Mouse (Mus musculus): Measurements from ENCODE around the gene Raver1. TPM values are rescaled to one million over a fixed set of nuclear protein-coding genes. Genes with fewer than 3 reads are reported as not detected.
"Not testable (repeated sequence)": the region's sequence is repeated elsewhere in the genome, so short reads cannot be mapped to it uniquely, and the experiment has no call there.

Raver1 gene
- polyA plus RNA-seq, 1 experiment from 2014 or later, result 103 TPM

DNA sequence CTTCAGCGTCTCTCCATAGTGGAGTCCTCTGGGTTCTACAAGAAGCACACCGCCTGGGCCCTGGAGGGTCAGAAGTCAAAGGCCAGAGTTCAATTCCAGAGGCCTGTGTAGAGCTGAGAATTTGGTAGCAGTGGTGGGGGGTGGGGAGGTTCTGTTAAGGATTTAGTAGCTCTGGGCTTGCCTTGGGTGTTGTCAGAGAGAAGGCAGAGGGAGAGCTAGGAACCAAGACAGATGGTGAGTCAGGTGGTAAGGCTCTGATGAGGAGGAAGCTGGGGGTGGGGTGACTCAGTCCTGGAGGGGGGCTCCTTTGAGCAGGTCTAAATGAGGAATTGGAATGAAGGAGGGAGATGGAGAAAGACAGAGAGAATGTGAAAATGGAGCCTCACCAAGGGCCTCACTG lies 28.9 kb downstream of the Raver1 start:
- Histone ChIP-seq H3K27ac (no peak overlapping the region), H3K27me3 (ENCODE audit: insufficient read depth, poor library complexity, severe bottlenecking) (no peaks in the 10 kb centered on the region), H3K4me3 (no peak overlapping the region), H3K4me1 (replicated peaks) (no peaks in the 10 kb centered on the region), H3K9me3 (no peaks in the 10 kb centered on the region), H3K36me3 (peaks cover 53% of the 10 kb centered on the region)
- DNase-seq (ENCODE audit: low spot score), result no peak
- 82% methylated on average over 2 of the region's 2 CpGs for WGBS

DNA sequence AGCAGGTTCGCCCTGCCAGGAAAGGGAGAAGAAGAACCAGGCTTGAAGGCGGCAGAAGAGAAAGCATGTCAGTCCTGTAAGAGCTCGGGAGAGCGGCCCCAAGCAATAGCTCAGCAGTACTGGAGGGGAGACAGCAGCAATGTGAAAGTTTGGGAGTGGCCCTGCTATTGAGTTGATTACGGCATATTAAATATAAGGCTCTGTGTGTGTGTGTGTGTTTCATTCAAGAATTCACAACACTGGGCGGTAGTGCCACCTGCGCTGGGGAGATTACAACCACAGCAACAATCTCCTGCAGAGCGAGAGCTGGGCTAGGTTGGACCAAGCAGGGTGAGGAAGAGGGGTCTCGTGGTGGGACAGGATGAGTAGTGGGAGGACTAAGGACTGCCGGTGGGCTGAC lies 40.2 kb downstream of the Raver1 start:
- 73% methylated on average over 10 of the region's 10 CpGs for WGBS
- no peaks in the 10 kb centered on the region for H3K9me3 ChIP-seq
- no peak for DNase-seq (ENCODE audit: low spot score)
- 0 out of 2 replicates have a peak, but pooled peaks cover 10% of the 10 kb centered on the region for H3K27me3 ChIP-seq (ENCODE audit: insufficient read depth, poor library complexity, severe bottlenecking)
- H3K4me3 ChIP-seq, result no peak overlapping the region
- no peaks in the 10 kb centered on the region for H3K4me1 ChIP-seq (replicated peaks)
- H3K27ac ChIP-seq, result no peak overlapping the region
- no peaks in the 10 kb centered on the region for H3K36me3 ChIP-seq

DNA sequence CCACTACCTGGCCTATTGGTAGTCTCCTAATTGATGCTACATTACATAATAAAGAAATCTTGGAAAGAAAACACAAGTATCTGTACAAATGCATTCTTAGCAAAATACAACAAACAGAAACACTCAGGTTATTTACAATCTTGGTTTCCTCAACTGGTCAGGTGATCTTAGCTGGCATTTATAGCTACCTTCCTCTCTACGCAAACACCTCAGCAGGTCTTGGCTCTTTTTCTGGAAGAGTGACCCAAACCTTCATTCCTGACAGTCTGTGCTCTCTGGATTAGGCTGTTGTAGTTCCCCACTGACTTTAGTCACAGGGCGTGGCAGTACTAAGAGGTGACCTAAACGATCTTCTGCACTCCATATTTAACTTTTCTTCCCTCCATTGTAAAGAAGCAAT lies 46.6 kb downstream of the Raver1 start:
- Histone ChIP-seq H3K4me1 (replicated peaks) (peaks cover 6% of the 10 kb centered on the region), H3K9me3 (no peaks in the 10 kb centered on the region), H3K27ac (no peak overlapping the region), H3K4me3 (no peak overlapping the region), H3K27me3 (ENCODE audit: insufficient read depth, poor library complexity, severe bottlenecking) (peaks cover 16% of the 10 kb centered on the region), H3K36me3 (no peaks in the 10 kb centered on the region)
- no peak for DNase-seq (ENCODE audit: low spot score)
- 81% methylated on average over 3 of the region's 3 CpGs for WGBS

DNA sequence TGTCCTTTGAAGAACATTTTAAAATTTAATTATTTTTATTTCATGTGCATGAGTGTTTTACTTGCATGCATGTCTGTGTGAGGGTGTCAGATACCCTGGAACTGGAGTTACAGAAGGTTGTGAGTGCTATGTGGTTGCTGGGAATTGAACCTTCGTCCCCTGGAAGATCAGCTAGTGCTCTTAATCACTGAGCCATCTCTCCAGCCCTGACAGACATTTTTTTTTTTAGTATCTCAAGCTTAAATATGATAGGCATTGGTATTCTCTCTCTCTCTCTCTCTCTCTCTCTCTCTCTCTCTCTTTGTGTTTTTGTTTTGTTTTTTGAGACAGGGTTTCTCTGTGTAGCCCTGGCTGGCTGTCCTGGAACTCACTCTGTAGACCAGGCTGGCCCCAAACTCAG lies 47.0 kb downstream of the Raver1 start:
- not testable (repeated sequence) for H3K4me3 ChIP-seq; H3K4me1 ChIP-seq (replicated peaks); H3K9me3 ChIP-seq; H3K27ac ChIP-seq; H3K36me3 ChIP-seq; DNase-seq (ENCODE audit: low spot score)
- H3K27me3 ChIP-seq (ENCODE audit: insufficient read depth, poor library complexity, severe bottlenecking), result peaks cover 20% of the 10 kb centered on the region
- 70% methylated on average over 1 of the region's 1 CpGs for WGBS

DNA sequence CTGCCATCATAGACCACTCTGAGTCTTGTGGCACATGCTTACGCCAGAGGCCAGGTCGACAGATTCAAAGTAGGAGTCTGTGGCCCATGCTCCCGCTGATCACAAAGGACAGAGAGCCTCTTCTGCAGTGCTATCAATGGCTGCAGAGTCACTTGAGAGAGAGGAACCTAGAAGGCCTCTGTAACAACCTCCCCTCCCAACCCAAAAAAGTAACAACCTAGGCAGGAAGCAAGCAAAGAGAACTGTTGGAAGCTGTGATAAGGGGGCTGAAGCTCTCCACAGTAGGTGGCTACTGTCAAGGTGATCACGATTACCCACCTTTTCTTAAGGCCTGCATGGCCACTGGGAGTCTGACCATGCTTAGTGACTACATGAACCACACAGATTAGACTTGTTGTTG lies 48.2 kb downstream of the Raver1 start:
- WGBS, result 91% methylated on average over 4 of the region's 4 CpGs
- peaks cover 3% of the 10 kb centered on the region; the same call in 1 of the 2 replicates for H3K9me3 ChIP-seq
- H3K4me1 ChIP-seq (replicated peaks), result peaks cover 8% of the 10 kb centered on the region
- no peak overlapping the region for H3K27ac ChIP-seq
- H3K27me3 ChIP-seq (ENCODE audit: insufficient read depth, poor library complexity, severe bottlenecking), result peaks cover 32% of the 10 kb centered on the region
- no peaks in the 10 kb centered on the region for H3K36me3 ChIP-seq
- DNase-seq (ENCODE audit: low spot score), result no peak
- H3K4me3 ChIP-seq, result no peak overlapping the region

DNA sequence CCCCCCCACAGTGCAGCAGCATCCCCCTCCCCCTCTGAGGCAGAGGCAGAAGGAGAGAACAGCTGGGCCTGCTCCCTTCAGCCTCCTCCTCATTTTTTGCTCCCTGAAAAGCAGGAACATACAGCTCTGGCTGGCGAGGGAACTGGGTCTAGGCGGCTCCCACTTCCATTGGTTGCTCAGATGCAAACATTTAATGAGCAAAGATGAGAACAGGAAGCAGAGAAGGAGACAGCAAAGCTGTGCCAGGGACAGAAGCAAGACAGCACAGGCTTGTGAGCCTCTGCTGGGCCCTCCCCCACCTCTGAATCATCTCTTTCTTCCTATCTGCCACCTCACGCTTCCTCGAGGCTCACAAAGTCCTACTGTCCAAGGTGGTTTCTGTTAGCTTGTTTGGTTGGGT lies 50.5 kb downstream of the Raver1 start:
- no peak overlapping the region for H3K4me3 ChIP-seq
- H3K36me3 ChIP-seq, result no peaks in the 10 kb centered on the region
- peaks cover 29% of the 10 kb centered on the region for H3K4me1 ChIP-seq (replicated peaks)
- no peak for DNase-seq (ENCODE audit: low spot score)
- H3K27ac ChIP-seq, result no peak overlapping the region
- H3K9me3 ChIP-seq, result peaks cover 3% of the 10 kb centered on the region; the same call in 1 of the 2 replicates
- 51% methylated on average over 4 of the region's 4 CpGs for WGBS
- H3K27me3 ChIP-seq (ENCODE audit: insufficient read depth, poor library complexity, severe bottlenecking), result peaks cover 55% of the 10 kb centered on the region

DNA sequence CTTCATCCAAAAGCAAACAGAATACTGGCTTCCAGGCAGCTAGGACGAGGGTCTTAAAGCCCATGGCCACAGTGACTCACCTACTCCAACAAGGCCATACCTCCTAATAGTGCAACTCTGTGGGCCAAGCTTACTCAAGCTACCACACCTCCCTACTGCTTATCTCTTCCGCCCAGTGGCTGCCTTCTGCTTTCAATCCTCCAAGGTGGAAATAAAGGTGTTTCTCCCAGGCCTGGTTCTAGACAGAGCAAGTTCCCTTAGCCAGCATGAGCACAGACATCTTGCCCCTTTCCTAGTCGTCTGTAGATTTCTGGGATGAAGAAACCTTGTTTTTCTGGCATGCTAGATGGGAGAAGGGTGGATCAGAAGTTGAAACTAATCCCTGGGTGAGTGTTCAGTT lies 52.0 kb downstream of the Raver1 start:
- no peaks in the 10 kb centered on the region for H3K36me3 ChIP-seq
- H3K4me3 ChIP-seq, result no peak overlapping the region
- peaks cover 3% of the 10 kb centered on the region; the same call in 1 of the 2 replicates for H3K9me3 ChIP-seq
- H3K4me1 ChIP-seq (replicated peaks), result peaks cover 43% of the 10 kb centered on the region
- no peak for DNase-seq (ENCODE audit: low spot score)
- peaks cover 70% of the 10 kb centered on the region for H3K27me3 ChIP-seq (ENCODE audit: insufficient read depth, poor library complexity, severe bottlenecking)
- H3K27ac ChIP-seq, result no peak overlapping the region
- WGBS, result 72% methylated on average over 3 of the region's 3 CpGs

DNA sequence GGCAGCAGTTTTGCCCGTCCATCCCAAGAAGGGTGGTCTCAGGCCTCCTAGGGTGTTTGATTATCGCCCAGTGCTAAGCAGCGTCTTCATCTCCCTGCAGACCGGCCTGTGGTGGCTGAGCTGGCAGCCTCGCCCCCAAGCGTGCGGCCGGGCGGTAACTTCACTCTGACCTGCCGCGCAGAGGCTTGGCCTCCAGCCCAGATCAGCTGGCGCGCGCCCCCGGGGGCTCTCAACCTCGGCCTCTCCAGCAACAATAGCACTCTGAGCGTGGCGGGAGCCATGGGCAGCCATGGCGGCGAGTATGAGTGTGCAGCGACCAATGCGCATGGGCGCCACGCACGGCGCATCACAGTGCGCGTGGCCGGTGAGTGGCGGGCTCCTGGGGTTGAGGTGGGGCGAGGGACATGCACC lies 54.3 kb downstream of the Raver1 start:
- Histone ChIP-seq H3K27ac (peak overlapping the region; percentile 71), H3K36me3 (no peaks in the 10 kb centered on the region), H3K27me3 (ENCODE audit: insufficient read depth, poor library complexity, severe bottlenecking) (peaks cover 93% of the 10 kb centered on the region), H3K4me1 (replicated peaks) (peaks cover 60% of the 10 kb centered on the region), H3K9me3 (peaks cover 3% of the 10 kb centered on the region; the same call in 1 of the 2 replicates), H3K4me3 (peak overlapping the region; percentile 50)
- DNase-seq (ENCODE audit: low spot score), result peak; percentile 50
- WGBS, result 1% methylated on average over 31 of the region's 31 CpGs

DNA sequence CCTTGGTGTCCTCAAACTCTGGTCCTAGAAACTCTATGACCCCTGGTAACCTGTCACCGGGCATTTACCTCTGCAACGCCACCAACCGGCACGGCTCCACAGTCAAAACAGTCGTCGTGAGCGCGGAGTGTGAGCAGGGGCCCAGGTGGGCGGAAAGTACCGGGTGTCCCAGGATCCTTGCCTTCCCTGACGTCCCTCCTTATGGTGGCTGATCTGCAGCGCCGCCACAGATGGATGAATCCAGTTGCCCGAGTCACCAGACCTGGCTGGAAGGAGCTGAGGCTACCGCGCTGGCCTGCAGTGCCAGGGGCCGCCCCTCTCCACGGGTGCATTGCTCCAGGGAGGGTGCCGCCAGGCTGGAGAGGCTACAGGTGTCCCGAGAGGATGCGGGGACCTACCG lies 55.1 kb downstream of the Raver1 start:
- peaks cover 100% of the 10 kb centered on the region for H3K27me3 ChIP-seq (ENCODE audit: insufficient read depth, poor library complexity, severe bottlenecking)
- peak; percentile 16 for DNase-seq (ENCODE audit: low spot score)
- WGBS, result 3% methylated on average over 22 of the region's 22 CpGs
- peaks cover 3% of the 10 kb centered on the region; the same call in 1 of the 2 replicates for H3K9me3 ChIP-seq
- no peaks in the 10 kb centered on the region for H3K36me3 ChIP-seq
- H3K4me1 ChIP-seq (replicated peaks), result peaks cover 68% of the 10 kb centered on the region
- H3K27ac ChIP-seq, result no peak overlapping the region
- H3K4me3 ChIP-seq, result peak overlapping the region; percentile 50

DNA sequence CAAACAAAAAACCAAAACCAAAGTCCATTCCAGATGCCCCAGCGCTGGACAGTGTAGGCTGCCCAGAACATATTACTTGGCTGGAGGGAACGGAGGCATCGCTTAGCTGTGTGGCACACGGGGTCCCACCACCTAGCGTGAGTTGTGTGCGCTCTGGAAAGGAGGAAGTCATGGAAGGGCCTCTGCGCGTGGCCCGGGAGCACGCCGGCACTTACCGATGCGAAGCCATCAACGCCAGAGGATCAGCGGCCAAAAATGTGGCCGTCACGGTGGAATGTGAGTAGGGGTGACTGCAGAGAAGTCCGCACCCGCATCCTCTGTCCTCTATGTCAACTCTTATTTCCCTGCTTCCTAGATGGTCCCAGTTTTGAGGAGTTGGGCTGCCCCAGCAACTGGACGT lies 55.6 kb downstream of the Raver1 start:
- H3K4me1 ChIP-seq (replicated peaks), result peaks cover 71% of the 10 kb centered on the region
- peaks cover 100% of the 10 kb centered on the region for H3K27me3 ChIP-seq (ENCODE audit: insufficient read depth, poor library complexity, severe bottlenecking)
- peaks cover 3% of the 10 kb centered on the region; the same call in 1 of the 2 replicates for H3K9me3 ChIP-seq
- H3K36me3 ChIP-seq, result no peaks in the 10 kb centered on the region
- 8% methylated on average over 20 of the region's 20 CpGs for WGBS
- peak; percentile 23 for DNase-seq (ENCODE audit: low spot score)
- peak overlapping the region; percentile 50; the same call in 1 of the 2 replicates for H3K4me3 ChIP-seq
- no peak overlapping the region for H3K27ac ChIP-seq

DNA sequence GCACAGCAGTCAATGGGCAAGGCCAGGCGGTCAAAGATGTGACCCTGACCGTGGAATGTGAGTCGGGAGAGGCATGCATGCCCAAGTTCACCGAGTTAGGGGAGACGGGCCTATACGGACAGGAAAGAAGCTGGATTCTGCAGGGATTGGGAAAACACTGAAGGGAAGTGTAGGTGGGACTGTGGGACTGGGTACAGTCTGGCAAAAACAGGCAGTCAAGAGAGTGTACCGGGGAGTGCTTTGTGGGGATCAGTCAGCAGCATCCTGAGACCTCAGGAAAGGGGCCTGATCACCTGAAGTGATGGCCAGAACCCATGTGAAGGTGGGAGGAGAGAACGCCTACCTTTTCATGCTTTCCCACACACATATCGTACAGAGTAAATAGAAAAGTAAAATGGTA lies 56.2 kb downstream of the Raver1 start:
- Histone ChIP-seq H3K4me1 (replicated peaks) (peaks cover 73% of the 10 kb centered on the region), H3K27me3 (ENCODE audit: insufficient read depth, poor library complexity, severe bottlenecking) (peaks cover 100% of the 10 kb centered on the region), H3K4me3 (peak overlapping the region; percentile 28), H3K9me3 (peaks cover 3% of the 10 kb centered on the region; the same call in 1 of the 2 replicates), H3K27ac (no peak overlapping the region), H3K36me3 (no peaks in the 10 kb centered on the region)
- WGBS, result 18% methylated on average over 9 of the region's 9 CpGs
- no peak for DNase-seq (ENCODE audit: low spot score)

DNA sequence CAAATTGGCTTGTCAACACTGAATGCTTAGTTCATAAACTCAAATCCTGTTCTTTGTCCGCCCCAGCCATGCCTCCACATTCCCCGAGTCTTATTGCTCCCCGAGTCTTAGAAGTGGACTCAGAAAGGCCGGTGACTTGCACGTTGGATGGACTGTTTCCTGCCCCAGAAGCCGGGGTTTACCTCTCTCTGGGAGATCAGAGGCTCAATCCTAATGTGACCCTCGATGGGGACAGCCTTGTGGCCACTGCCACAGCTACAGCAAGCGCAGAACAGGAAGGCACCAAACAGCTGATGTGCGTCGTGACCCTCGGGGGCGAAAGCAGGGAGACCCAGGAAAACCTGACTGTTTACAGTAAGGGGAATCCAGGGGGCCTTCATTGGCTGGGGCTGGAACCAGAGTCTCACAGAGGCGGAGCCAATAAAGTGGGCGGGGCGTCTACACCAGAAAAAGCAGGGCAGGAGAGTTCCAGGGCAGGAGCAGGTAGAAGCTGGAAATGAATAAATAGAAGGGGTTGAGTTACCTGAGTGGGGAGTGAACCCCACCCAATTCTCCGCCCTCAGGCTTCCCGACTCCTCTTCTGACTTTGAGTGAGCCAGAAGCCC lies 57.2 kb downstream of the Raver1 start:
- Histone ChIP-seq H3K4me3 (peak overlapping the region; percentile 28; the same call in 1 of the 2 replicates), H3K27me3 (ENCODE audit: insufficient read depth, poor library complexity, severe bottlenecking) (peaks cover 100% of the 10 kb centered on the region), H3K4me1 (replicated peaks) (peaks cover 83% of the 10 kb centered on the region), H3K9me3 (peaks cover 3% of the 10 kb centered on the region; the same call in 1 of the 2 replicates), H3K27ac (no peak overlapping the region), H3K36me3 (no peaks in the 10 kb centered on the region)
- WGBS, result 2% methylated on average over 17 of the region's 17 CpGs
- peak; percentile 34 for DNase-seq (ENCODE audit: low spot score)

DNA sequence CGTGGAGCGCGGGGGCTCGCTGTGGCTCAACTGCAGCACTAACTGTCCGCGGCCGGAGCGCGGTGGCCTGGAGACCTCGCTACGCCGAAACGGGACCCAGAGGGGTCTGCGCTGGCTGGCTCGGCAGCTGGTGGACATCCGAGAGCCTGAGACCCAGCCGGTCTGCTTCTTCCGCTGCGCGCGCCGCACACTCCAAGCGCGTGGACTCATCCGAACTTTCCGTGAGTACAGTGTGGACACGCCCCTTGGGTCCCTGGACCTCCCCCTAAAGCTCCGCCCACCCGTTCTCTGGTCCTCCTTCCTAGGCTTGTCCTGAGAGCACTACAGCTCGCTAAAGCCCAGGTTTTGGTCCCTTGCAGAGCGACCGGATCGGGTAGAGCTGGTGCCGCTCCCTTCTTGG lies 58.7 kb downstream of the Raver1 start:
- Histone ChIP-seq H3K27me3 (ENCODE audit: insufficient read depth, poor library complexity, severe bottlenecking) (peaks cover 100% of the 10 kb centered on the region), H3K4me3 (peak overlapping the region; percentile 55), H3K27ac (no peak overlapping the region), H3K36me3 (no peaks in the 10 kb centered on the region), H3K4me1 (replicated peaks) (peaks cover 83% of the 10 kb centered on the region), H3K9me3 (no peaks in the 10 kb centered on the region)
- peak; percentile 77 for DNase-seq (ENCODE audit: low spot score)
- 1% methylated on average over 34 of the region's 34 CpGs for WGBS
